Mouse (Mus musculus): ENCODE measurements around the gene Mdm4. TPM values are rescaled to one million over a fixed set of nuclear protein-coding genes. Genes with fewer than 3 reads are reported as not detected.

Gene Mdm4
- total and polyA plus RNA-seq, 2 experiments from 2014 or later, result 13.4 to 42.2 TPM

DNA sequence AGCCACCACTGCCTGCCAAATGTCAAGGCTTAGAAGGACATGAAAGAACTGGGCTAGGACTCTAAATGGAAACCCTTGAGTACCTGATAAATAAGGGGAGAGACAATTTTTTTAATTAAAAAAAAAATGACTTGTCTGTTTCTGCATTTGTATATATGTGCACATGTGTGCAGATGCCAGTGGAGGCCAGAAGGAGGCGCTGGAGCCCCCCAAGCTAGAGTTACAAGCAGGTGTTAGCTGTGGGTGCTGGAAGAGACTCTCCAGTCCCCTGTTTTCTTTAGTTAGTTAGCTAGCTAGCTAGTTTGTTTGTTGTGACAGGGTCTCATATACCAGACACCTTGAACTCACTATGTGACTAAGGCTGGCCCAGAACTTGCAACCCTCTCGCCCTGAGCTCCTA, 21.5 kb upstream of the Mdm4 start:
- Histone ChIP-seq H3K27me3 (ENCODE audit: control insufficient read depth, insufficient read depth, low read length) (no peaks in the 10 kb centered on the region), H3K4me1 (ENCODE audit: control insufficient read depth, insufficient read depth) (peaks cover 20% of the 10 kb centered on the region), H3K9ac (replicated peaks; ENCODE audit: low read depth, low read length) (no peak overlapping the region), H3K27ac (ENCODE audit: low read depth) (no peak overlapping the region), H3K36me3 (replicated peaks; ENCODE audit: control insufficient read depth, insufficient read depth, low read length) (no peaks in the 10 kb centered on the region), H3K4me3 (ENCODE audit: low read depth, low read length) (no peak overlapping the region), H3K4me2 (ENCODE audit: low read depth, low read length) (no peak overlapping the region), H3K9me3 (replicated peaks; ENCODE audit: control insufficient read depth, low read length) (no peaks in the 10 kb centered on the region)
- no peak for TF ChIP-seq EP300 (IDR thresholded peaks at IDR 0.05; ENCODE audit: low read depth)
- 0 out of 2 replicates have a peak, but pooled peaks have one; percentile 11 for TF ChIP-seq CTCF (IDR thresholded peaks at IDR 0.05; ENCODE audit: low read depth)
- ATAC-seq (ENCODE audit: insufficient read depth, low read depth) (no peak), DNase-seq (ENCODE audit: low spot score) (no peak)
- 93% methylated on average over 2 of the region's 2 CpGs for WGBS

DNA sequence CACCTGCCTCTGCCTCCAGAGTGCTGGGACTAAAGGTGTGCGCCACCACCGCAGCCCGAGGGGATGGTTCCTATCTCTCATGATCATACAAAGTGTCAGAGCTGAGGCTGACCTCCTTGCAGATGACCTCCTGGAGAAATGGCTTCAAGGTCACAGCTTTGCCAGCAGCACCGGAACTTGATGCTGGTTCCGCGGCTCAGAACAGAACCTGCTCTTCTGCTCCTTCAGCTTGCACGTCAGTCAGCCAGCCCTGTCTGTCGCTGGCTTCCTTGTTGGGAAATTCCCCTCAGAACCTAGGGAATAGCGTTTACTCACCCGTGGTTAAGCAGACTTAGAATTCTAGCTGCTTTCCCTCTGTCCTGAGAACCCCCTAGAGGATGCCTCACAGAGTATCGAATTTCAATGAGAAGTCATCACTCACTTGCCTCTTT, 19.7 kb upstream of the Mdm4 start:
- Histone ChIP-seq H3K4me2 (ENCODE audit: low read depth, low read length) (no peak overlapping the region), H3K4me1 (ENCODE audit: control insufficient read depth, insufficient read depth) (peaks cover 22% of the 10 kb centered on the region), H3K9me3 (replicated peaks; ENCODE audit: control insufficient read depth, low read length) (no peaks in the 10 kb centered on the region), H3K36me3 (replicated peaks; ENCODE audit: control insufficient read depth, insufficient read depth, low read length) (no peaks in the 10 kb centered on the region), H3K27me3 (ENCODE audit: control insufficient read depth, insufficient read depth, low read length) (no peaks in the 10 kb centered on the region), H3K9ac (replicated peaks; ENCODE audit: low read depth, low read length) (no peak overlapping the region), H3K27ac (ENCODE audit: low read depth) (no peak overlapping the region), H3K4me3 (ENCODE audit: low read depth, low read length) (no peak overlapping the region)
- TF ChIP-seq CTCF (IDR thresholded peaks at IDR 0.05; ENCODE audit: low read depth) (no peak), EP300 (IDR thresholded peaks at IDR 0.05; ENCODE audit: low read depth) (no peak)
- no peak for DNase-seq (ENCODE audit: low spot score)
- no peak for ATAC-seq (ENCODE audit: insufficient read depth, low read depth)
- 27% methylated on average over 11 of the region's 11 CpGs for WGBS

DNA sequence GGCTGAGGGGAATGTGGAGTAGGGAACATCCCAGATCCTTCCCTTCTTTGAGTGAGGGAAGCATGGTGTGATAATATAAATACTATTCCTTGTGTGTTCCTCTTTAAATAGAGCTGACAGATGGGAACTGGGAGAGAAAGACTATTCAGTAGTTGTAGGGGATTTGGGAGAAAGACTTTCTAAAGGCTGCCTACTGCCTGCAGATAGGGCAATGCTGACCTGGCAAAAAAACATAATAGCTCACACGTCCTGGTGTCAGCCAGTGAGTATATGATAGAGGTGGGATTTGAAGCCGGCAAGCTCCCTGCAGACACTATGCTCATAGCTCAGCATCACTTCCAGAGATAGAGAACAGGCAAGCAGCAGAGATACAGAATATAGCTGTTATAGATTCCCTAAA, 18.3 kb upstream of the Mdm4 start:
- no peak for ATAC-seq (ENCODE audit: insufficient read depth, low read depth)
- no peak overlapping the region for H3K4me3 ChIP-seq (ENCODE audit: low read depth, low read length)
- H3K27ac ChIP-seq (ENCODE audit: low read depth), result no peak overlapping the region
- H3K4me2 ChIP-seq (ENCODE audit: low read depth, low read length), result peak overlapping the region; percentile 14
- no peaks in the 10 kb centered on the region for H3K27me3 ChIP-seq (ENCODE audit: control insufficient read depth, insufficient read depth, low read length)
- H3K9me3 ChIP-seq (replicated peaks; ENCODE audit: control insufficient read depth, low read length), result no peaks in the 10 kb centered on the region
- DNase-seq (ENCODE audit: low spot score), result no peak
- TF ChIP-seq CTCF (IDR thresholded peaks at IDR 0.05; ENCODE audit: low read depth), result no peak
- TF ChIP-seq EP300 (IDR thresholded peaks at IDR 0.05; ENCODE audit: low read depth), result no peak
- no peak overlapping the region for H3K9ac ChIP-seq (replicated peaks; ENCODE audit: low read depth, low read length)
- WGBS, result 41% methylated on average over 2 of the region's 2 CpGs
- H3K36me3 ChIP-seq (replicated peaks; ENCODE audit: control insufficient read depth, insufficient read depth, low read length), result no peaks in the 10 kb centered on the region
- H3K4me1 ChIP-seq (ENCODE audit: control insufficient read depth, insufficient read depth), result peaks cover 22% of the 10 kb centered on the region

DNA sequence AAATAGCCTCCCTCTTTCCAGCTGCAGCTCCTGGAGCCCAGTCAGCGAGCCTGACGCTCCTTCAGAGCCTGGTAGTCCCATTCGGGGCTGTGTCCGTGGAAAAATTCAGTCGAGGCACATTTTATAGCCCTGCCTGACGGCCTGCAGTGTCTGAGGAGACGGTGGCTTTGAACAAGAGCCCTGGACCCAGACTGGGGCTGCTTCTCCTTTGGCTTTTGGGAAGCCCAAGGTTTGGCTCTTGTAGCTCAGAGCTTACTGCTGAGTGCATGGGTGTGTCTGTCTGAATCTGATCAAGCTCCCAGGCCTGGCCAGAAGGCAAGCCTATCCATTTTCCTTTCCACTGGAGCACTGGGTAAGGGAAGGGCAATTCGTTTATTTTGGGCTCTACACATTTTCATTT, 17.2 kb upstream of the Mdm4 start:
- ATAC-seq (ENCODE audit: insufficient read depth, low read depth) (no peak), DNase-seq (ENCODE audit: low spot score) (no peak)
- H3K27ac ChIP-seq (ENCODE audit: low read depth), result peak overlapping the region; percentile 90
- H3K4me2 ChIP-seq (ENCODE audit: low read depth, low read length), result peak overlapping the region; percentile 99
- H3K36me3 ChIP-seq (replicated peaks; ENCODE audit: control insufficient read depth, insufficient read depth, low read length), result no peaks in the 10 kb centered on the region
- H3K9me3 ChIP-seq (replicated peaks; ENCODE audit: control insufficient read depth, low read length), result no peaks in the 10 kb centered on the region
- 44% methylated on average over 8 of the region's 8 CpGs for WGBS
- H3K4me3 ChIP-seq (ENCODE audit: low read depth, low read length), result peak overlapping the region; percentile 90
- H3K9ac ChIP-seq (replicated peaks; ENCODE audit: low read depth, low read length), result peak overlapping the region; percentile 94; the same call in 1 of the 2 replicates
- no peak for TF ChIP-seq EP300 (IDR thresholded peaks at IDR 0.05; ENCODE audit: low read depth)
- TF ChIP-seq CTCF (IDR thresholded peaks at IDR 0.05; ENCODE audit: low read depth), result no peak
- H3K4me1 ChIP-seq (ENCODE audit: control insufficient read depth, insufficient read depth), result peaks cover 17% of the 10 kb centered on the region
- no peaks in the 10 kb centered on the region for H3K27me3 ChIP-seq (ENCODE audit: control insufficient read depth, insufficient read depth, low read length)

DNA sequence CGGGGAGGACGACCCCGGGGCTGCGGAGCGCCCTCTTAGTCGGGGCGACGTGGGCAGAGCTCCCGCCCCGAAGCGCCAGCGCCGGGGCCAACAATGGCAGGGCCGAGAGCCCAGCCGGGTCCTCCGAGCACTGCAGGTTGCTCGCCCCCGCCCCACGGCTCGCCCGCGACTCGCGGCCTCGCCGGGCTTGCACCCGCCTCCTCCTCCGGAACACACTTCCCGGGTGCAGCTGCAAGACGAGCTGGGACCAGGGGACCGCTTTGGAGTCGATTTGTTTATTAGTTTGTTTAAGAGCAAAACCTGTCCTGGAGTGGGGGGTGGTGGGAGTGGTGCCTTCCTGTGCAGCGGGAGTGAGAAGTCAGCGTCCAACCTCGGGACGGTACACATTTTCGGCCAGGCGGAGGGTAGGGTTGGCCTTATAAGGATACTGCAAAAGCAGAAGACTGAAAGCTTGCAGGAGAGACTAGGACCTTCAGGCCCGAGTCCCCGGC, 16.1 kb upstream of the Mdm4 start:
- H3K4me2 ChIP-seq (ENCODE audit: low read depth, low read length), result peak overlapping the region; percentile 99
- H3K36me3 ChIP-seq (replicated peaks; ENCODE audit: control insufficient read depth, insufficient read depth, low read length), result no peaks in the 10 kb centered on the region
- H3K9ac ChIP-seq (replicated peaks; ENCODE audit: low read depth, low read length), result peak overlapping the region; percentile 94
- H3K4me1 ChIP-seq (ENCODE audit: control insufficient read depth, insufficient read depth), result peaks cover 12% of the 10 kb centered on the region
- H3K27me3 ChIP-seq (ENCODE audit: control insufficient read depth, insufficient read depth, low read length), result no peaks in the 10 kb centered on the region
- peak overlapping the region; percentile 90 for H3K4me3 ChIP-seq (ENCODE audit: low read depth, low read length)
- ATAC-seq (ENCODE audit: insufficient read depth, low read depth) (peak; percentile 63), DNase-seq (ENCODE audit: low spot score) (no peak)
- H3K9me3 ChIP-seq (replicated peaks; ENCODE audit: control insufficient read depth, low read length), result no peaks in the 10 kb centered on the region
- H3K27ac ChIP-seq (ENCODE audit: low read depth), result peak overlapping the region; percentile 90
- WGBS, result 0% methylated on average over 35 of the region's 40 CpGs
- TF ChIP-seq EP300 (IDR thresholded peaks at IDR 0.05; ENCODE audit: low read depth) (no peak), CTCF (IDR thresholded peaks at IDR 0.05; ENCODE audit: low read depth) (no peak)

DNA sequence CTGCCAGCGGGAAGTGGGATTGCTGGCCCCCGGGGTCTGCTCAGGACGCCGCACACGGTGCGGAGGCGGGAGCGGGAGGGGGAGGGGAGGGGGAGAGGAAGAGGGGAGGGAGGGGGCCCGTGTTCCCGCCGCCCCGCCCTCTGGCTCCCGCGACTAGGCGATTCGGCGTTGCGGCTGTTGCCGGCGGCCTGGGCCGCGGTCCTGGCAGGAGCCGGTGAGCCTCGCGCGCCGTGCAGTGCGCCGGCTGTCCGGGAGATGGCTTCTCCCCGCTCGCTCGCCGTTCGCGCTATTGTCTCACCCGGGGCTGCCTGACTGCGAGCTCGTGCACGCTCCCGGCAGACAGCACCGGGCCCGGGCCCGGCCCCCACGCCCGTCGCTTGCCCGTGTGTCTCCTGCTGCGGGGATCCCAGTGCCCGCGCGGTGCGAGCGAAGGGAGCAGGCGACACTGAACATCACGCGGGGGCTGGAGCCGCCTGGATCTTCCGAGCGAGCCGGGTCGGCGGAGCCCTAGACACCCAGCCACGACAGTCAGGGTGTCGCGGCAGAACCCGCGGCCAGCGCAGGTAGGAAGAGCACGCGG, 15.6 kb upstream of the Mdm4 start:
- peak; percentile 69 for DNase-seq (ENCODE audit: low spot score)
- Histone ChIP-seq H3K27ac (ENCODE audit: low read depth) (peak overlapping the region; percentile 90), H3K9ac (replicated peaks; ENCODE audit: low read depth, low read length) (peak overlapping the region; percentile 94), H3K36me3 (replicated peaks; ENCODE audit: control insufficient read depth, insufficient read depth, low read length) (no peaks in the 10 kb centered on the region), H3K4me3 (ENCODE audit: low read depth, low read length) (peak overlapping the region; percentile 90), H3K9me3 (replicated peaks; ENCODE audit: control insufficient read depth, low read length) (no peaks in the 10 kb centered on the region), H3K27me3 (ENCODE audit: control insufficient read depth, insufficient read depth, low read length) (no peaks in the 10 kb centered on the region), H3K4me1 (ENCODE audit: control insufficient read depth, insufficient read depth) (peaks cover 12% of the 10 kb centered on the region), H3K4me2 (ENCODE audit: low read depth, low read length) (peak overlapping the region; percentile 99)
- peak; percentile 91 for ATAC-seq (ENCODE audit: insufficient read depth, low read depth)
- peak; percentile 38 for TF ChIP-seq CTCF (IDR thresholded peaks at IDR 0.05; ENCODE audit: low read depth)
- no peak for TF ChIP-seq EP300 (IDR thresholded peaks at IDR 0.05; ENCODE audit: low read depth)
- under 1% methylated on average over 65 of the region's 71 CpGs for WGBS
